23 mouse cellular contexts compared by ENCODE assay signal in the genomic region with DNA sequence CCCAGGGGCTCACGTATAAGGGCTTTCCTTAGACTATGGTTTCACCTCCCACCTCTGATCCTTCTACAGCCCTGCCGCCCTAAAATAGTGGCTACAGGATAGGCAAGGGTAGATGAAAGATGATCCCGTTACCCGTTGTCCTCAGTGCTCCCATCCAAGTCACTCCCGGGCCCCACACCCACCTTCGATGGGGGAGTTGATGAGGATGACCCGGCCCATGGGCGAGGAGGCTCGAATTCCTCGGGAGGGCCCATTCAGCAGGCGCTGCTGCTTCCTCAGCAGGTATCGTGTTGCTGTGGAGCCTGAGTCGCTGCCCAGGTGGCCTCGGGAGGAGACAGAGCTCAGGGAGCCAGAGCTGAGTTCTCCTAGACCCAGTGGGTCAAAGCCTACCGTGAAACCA. TPM values are rescaled to one million over a fixed set of nuclear protein-coding genes. Genes with fewer than 3 reads are reported as not detected.
DNase-seq lines count a peak whose midpoint lies in the region; ATAC-seq lines count a peak whose summit lies in the region.
"Had no signal": no experiment of that assay in that cellular context is flagged by ENCODE, and none has a peak within 500 bp of the region (broad histone marks: within the 10 kb centered on the region; RNA-seq: fewer than 3 reads in every experiment).

No protein-coding gene starts in this region.

- no peak overlapping the region for H3K4me3 ChIP-seq in hindbrain, embryonic 15.5 days
- no peak overlapping the region for H3K4me3 ChIP-seq in hindbrain, embryonic 16.5 days (ENCODE audit: low read length)
- no peak overlapping the region for H3K4me3 ChIP-seq in midbrain, embryonic 16.5 days (ENCODE audit: low read depth, low read length)
- no peak overlapping the region for H3K4me3 ChIP-seq in midbrain, embryonic 14.5 days (replicated peaks; ENCODE audit: low read depth, low read length)
- no peak overlapping the region for H3K4me3 ChIP-seq in embryonic facial prominence, embryonic 13.5 days
- no peak overlapping the region for H3K4me3 ChIP-seq in forebrain, embryonic 13.5 days
- H3K4me3 ChIP-seq: intestine, embryonic 15.5 days; liver, embryonic 13.5 days; midbrain, embryonic 12.5 days had no signal

- no peak overlapping the region for H3K9ac ChIP-seq in hindbrain, embryonic 15.5 days
- H3K9ac ChIP-seq in hindbrain, embryonic 16.5 days (ENCODE audit: low read depth, low read length) = no peak overlapping the region
- no peak overlapping the region for H3K9ac ChIP-seq in midbrain, embryonic 16.5 days (ENCODE audit: low read depth, low read length)
- H3K9ac ChIP-seq in midbrain, embryonic 14.5 days (replicated peaks; ENCODE audit: low read length) = no peak overlapping the region
- H3K9ac ChIP-seq in embryonic facial prominence, embryonic 13.5 days = no peak overlapping the region
- no peak overlapping the region for H3K9ac ChIP-seq in forebrain, embryonic 13.5 days
- H3K9ac ChIP-seq: intestine, embryonic 15.5 days; liver, embryonic 13.5 days; midbrain, embryonic 12.5 days had no signal

- H3K27me3 ChIP-seq in hindbrain, embryonic 15.5 days = 0 out of 2 replicates have a peak, but pooled peaks cover 3% of the 10 kb centered on the region
- no peaks in the 10 kb centered on the region for H3K27me3 ChIP-seq in hindbrain, embryonic 16.5 days (replicated peaks; ENCODE audit: control insufficient read depth, insufficient read depth, low read length)
- H3K27me3 ChIP-seq in midbrain, embryonic 16.5 days (ENCODE audit: control insufficient read depth, insufficient read depth, low read depth, low read length) = peaks cover 5% of the 10 kb centered on the region; the same call in 1 of the 2 replicates
- peaks cover 8% of the 10 kb centered on the region; the same call in 1 of the 2 replicates for H3K27me3 ChIP-seq in midbrain, embryonic 14.5 days (ENCODE audit: control insufficient read depth, insufficient read depth, low read length)
- peaks cover 31% of the 10 kb centered on the region for H3K27me3 ChIP-seq in embryonic facial prominence, embryonic 13.5 days
- H3K27me3 ChIP-seq in forebrain, embryonic 13.5 days = peaks cover 22% of the 10 kb centered on the region

- no peak for ATAC-seq in hindbrain, embryonic 15.5 days (ENCODE audit: low FRiP score, low read depth)
- no peak for ATAC-seq in hindbrain, embryonic 16.5 days
- no peak for ATAC-seq in midbrain, embryonic 16.5 days
- ATAC-seq in midbrain, embryonic 14.5 days (ENCODE audit: low FRiP score, low TSS enrichment) = no peak
- no peak for ATAC-seq in embryonic facial prominence, embryonic 13.5 days (ENCODE audit: insufficient number of reproducible peaks, insufficient read depth, low FRiP score, low TSS enrichment, low read depth)
- ATAC-seq in forebrain, embryonic 13.5 days = no peak
- ATAC-seq: activated CD4-positive, CD25-positive, alpha-beta regulatory T cell, adult 4 months; intestine, embryonic 15.5 days had no signal

- H3K9me3 ChIP-seq in hindbrain, embryonic 15.5 days = no peaks in the 10 kb centered on the region
- no peaks in the 10 kb centered on the region for H3K9me3 ChIP-seq in hindbrain, embryonic 16.5 days (ENCODE audit: control insufficient read depth, low read length)
- H3K9me3 ChIP-seq in midbrain, embryonic 16.5 days (replicated peaks; ENCODE audit: control insufficient read depth, low read length, poor library complexity, severe bottlenecking) = no peaks in the 10 kb centered on the region
- no peaks in the 10 kb centered on the region for H3K9me3 ChIP-seq in midbrain, embryonic 14.5 days (ENCODE audit: control insufficient read depth, low read length)
- H3K9me3 ChIP-seq in embryonic facial prominence, embryonic 13.5 days = no peaks in the 10 kb centered on the region
- no peaks in the 10 kb centered on the region for H3K9me3 ChIP-seq in forebrain, embryonic 13.5 days (replicated peaks)
- H3K9me3 ChIP-seq: intestine, embryonic 15.5 days; liver, embryonic 13.5 days; midbrain, embryonic 12.5 days had no signal

- 61% methylated on average over 15 of the region's 15 CpGs for WGBS in hindbrain, embryonic 15.5 days
- whole genome bisulfite sequencing in hindbrain, embryonic 16.5 days = 47% methylated on average over 15 of the region's 15 CpGs
- WGBS in midbrain, embryonic 16.5 days = 55% methylated on average over 15 of the region's 15 CpGs
- 52% methylated on average over 15 of the region's 15 CpGs for WGBS in midbrain, embryonic 14.5 days
- 33% methylated on average over 15 of the region's 15 CpGs for WGBS in embryonic facial prominence, embryonic 13.5 days
- 47% methylated on average over 15 of the region's 15 CpGs for WGBS in forebrain, embryonic 13.5 days

- peaks cover 39% of the 10 kb centered on the region for H3K4me1 ChIP-seq in hindbrain, embryonic 15.5 days (replicated peaks)
- H3K4me1 ChIP-seq in hindbrain, embryonic 16.5 days (ENCODE audit: control insufficient read depth, insufficient read depth, low read depth, low read length) = peaks cover 26% of the 10 kb centered on the region
- peaks cover 25% of the 10 kb centered on the region for H3K4me1 ChIP-seq in midbrain, embryonic 16.5 days (ENCODE audit: control insufficient read depth, insufficient read depth, low read length)
- H3K4me1 ChIP-seq in midbrain, embryonic 14.5 days (ENCODE audit: control insufficient read depth, insufficient read depth, low read length) = peaks cover 35% of the 10 kb centered on the region
- H3K4me1 ChIP-seq in embryonic facial prominence, embryonic 13.5 days = peaks cover 35% of the 10 kb centered on the region
- peaks cover 42% of the 10 kb centered on the region for H3K4me1 ChIP-seq in forebrain, embryonic 13.5 days

- no peak overlapping the region for H3K27ac ChIP-seq in hindbrain, embryonic 15.5 days (replicated peaks)
- no peak overlapping the region for H3K27ac ChIP-seq in hindbrain, embryonic 16.5 days (ENCODE audit: low read depth, low read length)
- no peak overlapping the region for H3K27ac ChIP-seq in midbrain, embryonic 16.5 days (ENCODE audit: low read length)
- no peak overlapping the region for H3K27ac ChIP-seq in midbrain, embryonic 14.5 days (replicated peaks; ENCODE audit: low read depth, low read length)
- H3K27ac ChIP-seq in embryonic facial prominence, embryonic 13.5 days = no peak overlapping the region
- H3K27ac ChIP-seq in forebrain, embryonic 13.5 days = no peak overlapping the region
- H3K27ac ChIP-seq: hindbrain, embryonic 14.5 days; intestine, embryonic 15.5 days; liver, embryonic 13.5 days; midbrain, embryonic 12.5 days had no signal

- DNase-seq in midbrain, embryonic 14.5 days = no peak
- peak; percentile 80 for DNase-seq in gastrocnemius, postnatal 25 days
- no peak for DNase-seq in embryo, embryonic 9.5 days (ENCODE audit: extremely low spot score)
- DNase-seq: adrenal gland, adult 8-10 months; heart, postnatal 4 days; kidney, postnatal 36 days; layer of hippocampus, postnatal 36 days; liver, embryonic 13.5 days; lung, adult 2 months; lung, postnatal 14 days; spleen, adult 18-20 months; thymus, postnatal 25 days had no signal

- no peaks in the 10 kb centered on the region for H3K36me3 ChIP-seq in hindbrain, embryonic 15.5 days
- no peaks in the 10 kb centered on the region for H3K36me3 ChIP-seq in hindbrain, embryonic 16.5 days (ENCODE audit: control insufficient read depth, insufficient read depth, low read length)
- no peaks in the 10 kb centered on the region for H3K36me3 ChIP-seq in midbrain, embryonic 16.5 days (ENCODE audit: control insufficient read depth, insufficient read depth, low read length)
- H3K36me3 ChIP-seq in midbrain, embryonic 14.5 days (ENCODE audit: control insufficient read depth, insufficient read depth, low read length) = peaks cover 10% of the 10 kb centered on the region; the same call in 1 of the 2 replicates
- peaks cover 6% of the 10 kb centered on the region for H3K36me3 ChIP-seq in embryonic facial prominence, embryonic 13.5 days
- 0 out of 2 replicates have a peak, but pooled peaks cover under 1% of the 10 kb centered on the region for H3K36me3 ChIP-seq in forebrain, embryonic 13.5 days (ENCODE audit: poor library complexity, severe bottlenecking)
- H3K36me3 ChIP-seq: intestine, embryonic 15.5 days; liver, embryonic 13.5 days; midbrain, embryonic 12.5 days had no signal

- H3K4me2 ChIP-seq in hindbrain, embryonic 15.5 days = 0 out of 2 replicates have a peak overlapping the region, but pooled peaks have one; percentile 70
- no peak overlapping the region for H3K4me2 ChIP-seq in hindbrain, embryonic 16.5 days (ENCODE audit: low read length)
- peak overlapping the region; percentile 19; the same call in 1 of the 2 replicates for H3K4me2 ChIP-seq in midbrain, embryonic 16.5 days (ENCODE audit: low read length)
- no peak overlapping the region for H3K4me2 ChIP-seq in midbrain, embryonic 14.5 days (ENCODE audit: low read length)
- 0 out of 2 replicates have a peak overlapping the region, but pooled peaks have one; percentile 11 for H3K4me2 ChIP-seq in embryonic facial prominence, embryonic 13.5 days
- no peak overlapping the region for H3K4me2 ChIP-seq in forebrain, embryonic 13.5 days

RNA-seq across cellular contexts. Expression of gene Pdzd7, which starts 0.3 kb away (rescaled TPM):
- 2.6 and 3.2 TPM in 2 replicates for polyA plus RNA-seq in hindbrain, embryonic 15.5 days (2015; fragmentation: Nextera tagmentation; extraction: Ambion mirVana)
- polyA plus RNA-seq in hindbrain, embryonic 16.5 days (2015; fragmentation: Nextera tagmentation; extraction: Ambion mirVana) = 3.0 and 3.2 TPM in 2 replicates
- polyA plus RNA-seq in midbrain, embryonic 16.5 days (2015; fragmentation: Nextera tagmentation; extraction: Ambion mirVana) = 2.9 and 3.9 TPM in 2 replicates
- 2.4 and 2.8 TPM in 2 replicates for polyA plus RNA-seq in midbrain, embryonic 14.5 days (2014; fragmentation: Nextera tagmentation; extraction: Ambion mirVana)
- 0.47 and 0.51 TPM in 2 replicates for polyA plus RNA-seq in embryonic facial prominence, embryonic 13.5 days (2015; fragmentation: Nextera tagmentation; extraction: Ambion mirVana)
- total RNA-seq in gastrocnemius, postnatal 25 days (2021) = 1 to 10 TPM; 5.4 to 5.9 TPM
- polyA plus RNA-seq in forebrain, embryonic 13.5 days (2015; fragmentation: Nextera tagmentation; extraction: Ambion mirVana) = 0.92 and 1.5 TPM in 2 replicates
- total RNA-seq: heart, postnatal 4 days; megakaryocyte, adult 5-6 weeks; neutrophil, adult 5-6 weeks had no signal
- polyA plus RNA-seq: liver, embryonic 13.5 days had no signal

RNA-seq across cellular contexts. Expression of gene Sfxn3, which starts 2.1 kb away (rescaled TPM):
- polyA plus RNA-seq in hindbrain, embryonic 15.5 days (2015; fragmentation: Nextera tagmentation; extraction: Ambion mirVana) = 74.7 and 90.5 TPM in 2 replicates
- 76.8 and 85.4 TPM in 2 replicates for polyA plus RNA-seq in hindbrain, embryonic 16.5 days (2015; fragmentation: Nextera tagmentation; extraction: Ambion mirVana)
- polyA plus RNA-seq in midbrain, embryonic 16.5 days (2015; fragmentation: Nextera tagmentation; extraction: Ambion mirVana) = 95.9 and 101 TPM in 2 replicates
- 71.1 and 72.7 TPM in 2 replicates for polyA plus RNA-seq in midbrain, embryonic 14.5 days (2014; fragmentation: Nextera tagmentation; extraction: Ambion mirVana)
- 32.3 and 32.5 TPM in 2 replicates for polyA plus RNA-seq in embryonic facial prominence, embryonic 13.5 days (2015; fragmentation: Nextera tagmentation; extraction: Ambion mirVana)
- 10 to 100 TPM; 20.7 to 22.5 TPM for total RNA-seq in gastrocnemius, postnatal 25 days (2021)
- 38.8 and 42.2 TPM in 2 replicates for polyA plus RNA-seq in forebrain, embryonic 13.5 days (2015; fragmentation: Nextera tagmentation; extraction: Ambion mirVana)

RNA-seq across cellular contexts. Expression of gene Kazald1, which starts 29.8 kb away (rescaled TPM):
- 2.3 and 2.6 TPM in 2 replicates for polyA plus RNA-seq in hindbrain, embryonic 15.5 days (2015; fragmentation: Nextera tagmentation; extraction: Ambion mirVana)
- 4.0 and 5.5 TPM in 2 replicates for polyA plus RNA-seq in hindbrain, embryonic 16.5 days (2015; fragmentation: Nextera tagmentation; extraction: Ambion mirVana)
- 1.3 and 1.9 TPM in 2 replicates for polyA plus RNA-seq in midbrain, embryonic 16.5 days (2015; fragmentation: Nextera tagmentation; extraction: Ambion mirVana)
- 0.72 and 1.4 TPM in 2 replicates for polyA plus RNA-seq in midbrain, embryonic 14.5 days (2014; fragmentation: Nextera tagmentation; extraction: Ambion mirVana)
- polyA plus RNA-seq in embryonic facial prominence, embryonic 13.5 days (2015; fragmentation: Nextera tagmentation; extraction: Ambion mirVana) = 17.7 and 29.4 TPM in 2 replicates
- total RNA-seq in gastrocnemius, postnatal 25 days (2021) = 1 to 10 TPM; 5.4 to 6.3 TPM
- 0.46 and 0.76 TPM in 2 replicates for polyA plus RNA-seq in forebrain, embryonic 13.5 days (2015; fragmentation: Nextera tagmentation; extraction: Ambion mirVana)
- total RNA-seq: megakaryocyte, adult 5-6 weeks; neutrophil, adult 5-6 weeks had no signal

RNA-seq across cellular contexts. Expression of gene Lzts2, which starts 31.0 kb away (rescaled TPM):
- 25.4 and 28.7 TPM in 2 replicates for polyA plus RNA-seq in hindbrain, embryonic 15.5 days (2015; fragmentation: Nextera tagmentation; extraction: Ambion mirVana)
- polyA plus RNA-seq in hindbrain, embryonic 16.5 days (2015; fragmentation: Nextera tagmentation; extraction: Ambion mirVana) = 14.8 and 18.7 TPM in 2 replicates
- polyA plus RNA-seq in midbrain, embryonic 16.5 days (2015; fragmentation: Nextera tagmentation; extraction: Ambion mirVana) = 15.5 and 17.2 TPM in 2 replicates
- 16.1 and 21.5 TPM in 2 replicates for polyA plus RNA-seq in midbrain, embryonic 14.5 days (2014; fragmentation: Nextera tagmentation; extraction: Ambion mirVana)
- 64.6 and 73.3 TPM in 2 replicates for polyA plus RNA-seq in embryonic facial prominence, embryonic 13.5 days (2015; fragmentation: Nextera tagmentation; extraction: Ambion mirVana)
- 10 to 100 TPM; 19.2 to 22.9 TPM for total RNA-seq in gastrocnemius, postnatal 25 days (2021)
- polyA plus RNA-seq in forebrain, embryonic 13.5 days (2015; fragmentation: Nextera tagmentation; extraction: Ambion mirVana) = 24.5 and 24.7 TPM in 2 replicates

RNA-seq across cellular contexts. Expression of gene Mrpl43, which starts 39.0 kb away (rescaled TPM):
- 88.6 and 94.7 TPM in 2 replicates for polyA plus RNA-seq in hindbrain, embryonic 15.5 days (2015; fragmentation: Nextera tagmentation; extraction: Ambion mirVana)
- 90.1 and 98.4 TPM in 2 replicates for polyA plus RNA-seq in hindbrain, embryonic 16.5 days (2015; fragmentation: Nextera tagmentation; extraction: Ambion mirVana)
- polyA plus RNA-seq in midbrain, embryonic 16.5 days (2015; fragmentation: Nextera tagmentation; extraction: Ambion mirVana) = 88.6 and 92.9 TPM in 2 replicates
- 77.8 and 92.4 TPM in 2 replicates for polyA plus RNA-seq in midbrain, embryonic 14.5 days (2014; fragmentation: Nextera tagmentation; extraction: Ambion mirVana)
- polyA plus RNA-seq in embryonic facial prominence, embryonic 13.5 days (2015; fragmentation: Nextera tagmentation; extraction: Ambion mirVana) = 72.6 and 81.2 TPM in 2 replicates
- 10 to 100 TPM; 32.8 to 36.4 TPM for total RNA-seq in gastrocnemius, postnatal 25 days (2021)
- 82.2 and 89.7 TPM in 2 replicates for polyA plus RNA-seq in forebrain, embryonic 13.5 days (2015; fragmentation: Nextera tagmentation; extraction: Ambion mirVana)

Comparison
In these comparisons a context has a peak if more than half of its experiments do, and no peak if none do; other contexts are left out.
1. H3K4me2 ChIP-seq: peak in hindbrain, embryonic 15.5 days (single experiment), midbrain, embryonic 16.5 days (single experiment) and embryonic facial prominence, embryonic 13.5 days (single experiment); none in hindbrain, embryonic 16.5 days (single experiment), midbrain, embryonic 14.5 days (single experiment) and forebrain, embryonic 13.5 days (single experiment).